Mouse (Mus musculus): Measurements from ENCODE around the gene Gcm1. TPM values are rescaled to one million over a fixed set of nuclear protein-coding genes. Genes with fewer than 3 reads are reported as not detected.

The Gcm1 gene
- polyA plus RNA-seq, 1 experiment from 2014 or later = not detected

DNA sequence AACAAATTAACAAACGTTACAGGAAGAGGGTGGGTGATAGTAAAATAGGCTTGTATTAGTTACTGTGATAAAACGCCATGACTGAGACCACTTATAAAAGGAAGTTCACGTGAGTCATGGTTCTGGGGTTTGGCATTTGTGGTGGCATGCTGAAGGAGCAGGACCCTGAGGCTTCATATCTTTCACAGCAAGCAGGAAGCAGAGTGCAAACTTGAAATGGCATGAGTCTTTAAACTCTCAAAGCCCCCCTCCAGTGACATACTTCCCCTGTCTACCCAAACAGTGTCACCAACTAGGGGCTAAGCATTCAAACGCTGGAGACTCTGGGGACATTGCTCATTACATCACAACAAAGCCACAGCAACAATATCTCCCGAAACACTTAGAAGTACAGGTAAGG, 49.2 kb downstream of the Gcm1 start:
- ATAC-seq (ENCODE audit: low read depth) = no peak
- H3K27ac ChIP-seq (ENCODE audit: low read length) = no peak overlapping the region
- H3K4me1 ChIP-seq (ENCODE audit: control insufficient read depth, low read depth, low read length) = peaks cover 21% of the 10 kb centered on the region
- no peak overlapping the region for H3K4me2 ChIP-seq (ENCODE audit: low read depth, low read length)
- no peaks in the 10 kb centered on the region for H3K27me3 ChIP-seq (ENCODE audit: control insufficient read depth, insufficient read depth, low read depth, low read length)
- no peak overlapping the region for H3K9ac ChIP-seq (ENCODE audit: low read depth, low read length)
- 31% methylated on average over 5 of the region's 5 CpGs for WGBS (ENCODE audit: insufficient replicate concordance)
- no peak overlapping the region for H3K4me3 ChIP-seq (ENCODE audit: low read depth, low read length)
- peaks cover 7% of the 10 kb centered on the region; the same call in 1 of the 2 replicates for H3K9me3 ChIP-seq (replicated peaks; ENCODE audit: control insufficient read depth, low read length)
- peaks cover 73% of the 10 kb centered on the region for H3K36me3 ChIP-seq (ENCODE audit: control insufficient read depth, insufficient read depth)

DNA sequence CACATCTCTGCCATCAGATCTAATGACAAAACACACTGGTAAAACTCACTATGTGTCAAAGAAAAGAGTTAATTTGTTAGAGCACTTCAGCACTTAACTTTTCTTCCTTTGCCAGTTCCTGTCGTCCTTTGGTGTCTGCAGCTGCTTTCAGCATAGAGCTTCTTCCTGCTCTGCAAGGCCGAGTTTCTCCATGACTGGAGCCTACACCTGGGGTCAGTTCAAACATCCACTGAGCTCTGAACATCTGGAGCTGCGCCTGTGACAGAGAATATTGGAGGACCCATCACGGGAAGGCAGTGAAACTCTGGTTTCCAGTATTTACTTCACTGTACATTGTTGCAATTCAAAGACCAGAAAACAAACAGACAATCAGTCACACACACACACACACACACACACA, 49.7 kb downstream of the Gcm1 start:
- Histone ChIP-seq H3K4me1 (ENCODE audit: control insufficient read depth, low read depth, low read length) (peaks cover 26% of the 10 kb centered on the region), H3K27me3 (ENCODE audit: control insufficient read depth, insufficient read depth, low read depth, low read length) (no peaks in the 10 kb centered on the region), H3K9ac (ENCODE audit: low read depth, low read length) (no peak overlapping the region), H3K9me3 (replicated peaks; ENCODE audit: control insufficient read depth, low read length) (peaks cover 7% of the 10 kb centered on the region; the same call in 1 of the 2 replicates), H3K4me3 (ENCODE audit: low read depth, low read length) (no peak overlapping the region), H3K27ac (ENCODE audit: low read length) (no peak overlapping the region; the same call in 1 of the 2 replicates), H3K4me2 (ENCODE audit: low read depth, low read length) (no peak overlapping the region), H3K36me3 (ENCODE audit: control insufficient read depth, insufficient read depth) (peaks cover 68% of the 10 kb centered on the region)
- 27% methylated on average over 4 of the region's 4 CpGs for WGBS (ENCODE audit: insufficient replicate concordance)
- ATAC-seq (ENCODE audit: low read depth) = no peak

GRCm38 (mm10) chr9:78103965-78104560, 52.3 kb downstream of the Gcm1 start:
- Histone ChIP-seq H3K9ac (ENCODE audit: low read depth, low read length) (peak overlapping the region; percentile 100), H3K27me3 (ENCODE audit: control insufficient read depth, insufficient read depth, low read depth, low read length) (no peaks in the 10 kb centered on the region)

DNA sequence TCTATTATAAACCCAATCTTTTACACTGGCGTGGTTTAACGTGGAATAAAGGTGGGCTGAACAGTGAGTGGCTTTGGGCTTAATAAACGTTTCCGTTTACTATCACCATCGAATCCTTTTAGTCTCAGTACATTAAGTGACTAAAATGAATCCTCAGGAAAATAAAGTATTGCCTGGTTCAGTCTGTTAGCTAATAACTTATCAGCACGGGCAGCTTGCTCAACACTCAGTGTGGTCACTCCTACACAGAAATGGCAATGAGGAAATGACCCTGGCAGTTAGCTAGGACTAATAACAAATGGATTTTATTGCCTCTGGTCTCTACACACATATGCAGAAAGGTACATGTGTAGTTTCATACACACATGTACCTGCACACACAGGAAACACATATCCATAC, 53.2 kb downstream of the Gcm1 start:
- Histone ChIP-seq H3K27ac (ENCODE audit: low read length) (peak overlapping the region; percentile 98), H3K9ac (ENCODE audit: low read depth, low read length) (peak overlapping the region; percentile 100), H3K9me3 (replicated peaks; ENCODE audit: control insufficient read depth, low read length) (no peaks in the 10 kb centered on the region), H3K4me1 (ENCODE audit: control insufficient read depth, low read depth, low read length) (peaks cover 41% of the 10 kb centered on the region), H3K36me3 (ENCODE audit: control insufficient read depth, insufficient read depth) (peaks cover 35% of the 10 kb centered on the region), H3K4me3 (ENCODE audit: low read depth, low read length) (peak overlapping the region; percentile 97), H3K27me3 (ENCODE audit: control insufficient read depth, insufficient read depth, low read depth, low read length) (no peaks in the 10 kb centered on the region), H3K4me2 (ENCODE audit: low read depth, low read length) (peak overlapping the region; percentile 95)
- WGBS (ENCODE audit: insufficient replicate concordance) = 12% methylated on average over 6 of the region's 6 CpGs
- peak; percentile 28 for ATAC-seq (ENCODE audit: low read depth)

More at GRCm38 (mm10) chr9:78103965-78104560, 52.3 kb downstream of the Gcm1 start:
- peaks cover 34% of the 10 kb centered on the region for H3K4me1 ChIP-seq (ENCODE audit: control insufficient read depth, low read depth, low read length)
- H3K9me3 ChIP-seq (replicated peaks; ENCODE audit: control insufficient read depth, low read length) = no peaks in the 10 kb centered on the region
- peaks cover 43% of the 10 kb centered on the region for H3K36me3 ChIP-seq (ENCODE audit: control insufficient read depth, insufficient read depth)
- 75% methylated on average over 8 of the region's 8 CpGs for WGBS (ENCODE audit: insufficient replicate concordance)
- peak overlapping the region; percentile 97 for H3K4me3 ChIP-seq (ENCODE audit: low read depth, low read length)
- ATAC-seq (ENCODE audit: low read depth) = no peak
- H3K27ac ChIP-seq (ENCODE audit: low read length) = peak overlapping the region; percentile 98
- peak overlapping the region; percentile 95 for H3K4me2 ChIP-seq (ENCODE audit: low read depth, low read length)

- H3K4me2 ChIP-seq (ENCODE audit: low read depth, low read length) = peak overlapping the region; percentile 95
- peaks cover 30% of the 10 kb centered on the region for H3K36me3 ChIP-seq (ENCODE audit: control insufficient read depth, insufficient read depth)
- peaks cover 43% of the 10 kb centered on the region for H3K4me1 ChIP-seq (ENCODE audit: control insufficient read depth, low read depth, low read length)
- peak; percentile 75 for ATAC-seq (ENCODE audit: low read depth)
- WGBS (ENCODE audit: insufficient replicate concordance) = 16% methylated on average over 6 of the region's 6 CpGs
- no peaks in the 10 kb centered on the region for H3K27me3 ChIP-seq (ENCODE audit: control insufficient read depth, insufficient read depth, low read depth, low read length)
- H3K9ac ChIP-seq (ENCODE audit: low read depth, low read length) = peak overlapping the region; percentile 100
- no peaks in the 10 kb centered on the region for H3K9me3 ChIP-seq (replicated peaks; ENCODE audit: control insufficient read depth, low read length)
- peak overlapping the region; percentile 97 for H3K4me3 ChIP-seq (ENCODE audit: low read depth, low read length)
- H3K27ac ChIP-seq (ENCODE audit: low read length) = peak overlapping the region; percentile 98
Observed at GRCm38 (mm10) chr9:78105501-78105932, 53.8 kb downstream of the Gcm1 start.

GRCm38 (mm10) chr9:78106821-78107220, 55.1 kb downstream of the Gcm1 start:
- Histone ChIP-seq H3K4me2 (ENCODE audit: low read depth, low read length) (peak overlapping the region; percentile 95), H3K27ac (ENCODE audit: low read length) (peak overlapping the region; percentile 98), H3K9me3 (replicated peaks; ENCODE audit: control insufficient read depth, low read length) (no peaks in the 10 kb centered on the region), H3K4me3 (ENCODE audit: low read depth, low read length) (peak overlapping the region; percentile 97), H3K27me3 (ENCODE audit: control insufficient read depth, insufficient read depth, low read depth, low read length) (no peaks in the 10 kb centered on the region), H3K9ac (ENCODE audit: low read depth, low read length) (peak overlapping the region; percentile 100), H3K4me1 (ENCODE audit: control insufficient read depth, low read depth, low read length) (peaks cover 43% of the 10 kb centered on the region), H3K36me3 (ENCODE audit: control insufficient read depth, insufficient read depth) (peaks cover 22% of the 10 kb centered on the region)
- ATAC-seq (ENCODE audit: low read depth) = no peak
- WGBS (ENCODE audit: insufficient replicate concordance) = 56% methylated on average over 4 of the region's 4 CpGs

DNA sequence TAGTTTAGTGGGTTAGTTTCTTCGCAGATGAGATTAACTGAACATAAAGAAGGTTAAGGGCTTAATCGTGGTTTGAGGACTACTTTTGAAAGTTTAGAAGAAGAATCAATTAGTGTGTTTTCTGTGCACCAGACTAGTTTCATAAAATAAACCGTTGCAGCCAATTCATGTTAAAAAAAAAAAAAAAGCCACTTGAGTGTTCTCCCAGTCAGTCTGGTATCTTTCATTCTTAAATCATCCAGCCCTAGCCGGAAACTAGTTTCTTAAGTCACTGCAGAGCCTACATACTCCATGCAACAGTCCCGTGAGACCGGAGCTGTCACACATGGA, 55.8 kb downstream of the Gcm1 start:
- H3K4me1 ChIP-seq (ENCODE audit: control insufficient read depth, low read depth, low read length) = peaks cover 40% of the 10 kb centered on the region

DNA sequence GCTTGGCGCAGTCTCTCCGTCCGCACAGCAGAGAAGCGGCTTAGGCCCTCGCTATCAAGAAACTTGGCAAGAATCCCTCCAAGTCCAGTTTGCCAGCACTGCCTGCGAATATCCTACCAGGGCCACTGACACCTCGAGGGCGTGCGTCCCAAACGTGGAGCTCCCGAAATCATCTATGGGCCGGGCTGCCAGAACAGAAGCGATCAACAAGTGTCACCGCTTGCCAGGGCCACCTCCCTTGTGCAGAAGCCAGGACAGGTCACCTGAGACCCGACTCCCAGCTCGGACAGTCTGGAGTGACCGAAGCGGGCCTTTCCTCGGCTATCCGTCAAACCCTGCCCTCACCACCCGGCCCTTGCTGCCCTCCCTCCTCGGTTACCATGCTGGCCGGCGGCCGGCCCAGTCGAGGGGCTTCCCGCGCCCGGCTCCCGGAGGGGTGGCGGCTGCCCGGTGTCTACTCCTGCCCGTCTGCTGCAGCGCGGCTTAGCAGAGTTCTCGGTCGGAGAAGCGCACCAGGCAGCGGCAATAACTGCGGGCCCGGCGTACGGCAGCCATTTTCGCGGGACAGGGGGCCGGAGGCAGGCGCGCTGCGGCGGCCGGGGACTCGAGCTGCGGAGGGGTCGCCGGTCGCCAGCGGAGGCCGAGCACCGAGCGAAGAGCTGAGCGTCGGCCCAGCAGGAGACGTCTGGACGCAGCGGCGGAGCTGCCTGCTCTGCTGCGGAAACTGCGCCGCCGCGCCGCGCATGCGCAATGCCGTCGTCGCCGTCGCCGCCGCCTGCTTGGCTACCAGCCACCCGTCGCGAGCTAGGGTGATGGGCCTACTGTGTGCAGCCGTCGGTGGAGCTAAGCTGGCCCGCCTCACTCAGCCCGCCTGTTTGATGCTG, 56.4 kb downstream of the Gcm1 start:
- ATAC-seq (ENCODE audit: low read depth) = peak; percentile 76
- no peaks in the 10 kb centered on the region for H3K27me3 ChIP-seq (ENCODE audit: control insufficient read depth, insufficient read depth, low read depth, low read length)
- H3K9me3 ChIP-seq (replicated peaks; ENCODE audit: control insufficient read depth, low read length) = no peaks in the 10 kb centered on the region
- peaks cover 14% of the 10 kb centered on the region for H3K36me3 ChIP-seq (ENCODE audit: control insufficient read depth, insufficient read depth)
- peaks cover 43% of the 10 kb centered on the region for H3K4me1 ChIP-seq (ENCODE audit: control insufficient read depth, low read depth, low read length)
- peak overlapping the region; percentile 100 for H3K9ac ChIP-seq (ENCODE audit: low read depth, low read length)
- H3K4me2 ChIP-seq (ENCODE audit: low read depth, low read length) = peak overlapping the region; percentile 95
- peak overlapping the region; percentile 99 for H3K27ac ChIP-seq (ENCODE audit: low read length)
- H3K4me3 ChIP-seq (ENCODE audit: low read depth, low read length) = peak overlapping the region; percentile 97
- under 1% methylated on average over 88 of the region's 88 CpGs for WGBS (ENCODE audit: insufficient replicate concordance)

More for the DNA sequence above, 55.8 kb downstream of the Gcm1 start:
- peak overlapping the region; percentile 95 for H3K4me2 ChIP-seq (ENCODE audit: low read depth, low read length)
- no peaks in the 10 kb centered on the region for H3K9me3 ChIP-seq (replicated peaks; ENCODE audit: control insufficient read depth, low read length)
- peak overlapping the region; percentile 99 for H3K27ac ChIP-seq (ENCODE audit: low read length)
- H3K27me3 ChIP-seq (ENCODE audit: control insufficient read depth, insufficient read depth, low read depth, low read length) = no peaks in the 10 kb centered on the region
- ATAC-seq (ENCODE audit: low read depth) = no peak
- 7% methylated on average over 6 of the region's 6 CpGs for WGBS (ENCODE audit: insufficient replicate concordance)
- peak overlapping the region; percentile 100 for H3K9ac ChIP-seq (ENCODE audit: low read depth, low read length)
- H3K4me3 ChIP-seq (ENCODE audit: low read depth, low read length) = peak overlapping the region; percentile 97
- H3K36me3 ChIP-seq (ENCODE audit: control insufficient read depth, insufficient read depth) = peaks cover 20% of the 10 kb centered on the region

GRCm38 (mm10) chr9:78108796-78109239, 57.1 kb downstream of the Gcm1 start, which contains the start of the genes Fbxo9 and Ick:
Fbxo9 (minus strand) TSS chr9:78109065.
Ick (plus strand) TSS chr9:78109192.
- peaks cover 40% of the 10 kb centered on the region for H3K4me1 ChIP-seq (ENCODE audit: control insufficient read depth, low read depth, low read length)
- peaks cover 8% of the 10 kb centered on the region for H3K36me3 ChIP-seq (ENCODE audit: control insufficient read depth, insufficient read depth)
- no peaks in the 10 kb centered on the region for H3K9me3 ChIP-seq (replicated peaks; ENCODE audit: control insufficient read depth, low read length)
- WGBS (ENCODE audit: insufficient replicate concordance) = under 1% methylated on average over 20 of the region's 20 CpGs
- peak within 1 kb of the TSS; percentile 99 for H3K27ac ChIP-seq (ENCODE audit: low read length)
- H3K4me2 ChIP-seq (ENCODE audit: low read depth, low read length) = peak within 1 kb of the TSS; percentile 95
- H3K9ac ChIP-seq (ENCODE audit: low read depth, low read length) = peak within 1 kb of the TSS; percentile 100
- ATAC-seq (ENCODE audit: low read depth) = peak; percentile 82
- no peaks in the 10 kb centered on the region for H3K27me3 ChIP-seq (ENCODE audit: control insufficient read depth, insufficient read depth, low read depth, low read length)
- H3K4me3 ChIP-seq (ENCODE audit: low read depth, low read length) = peak within 1 kb of the TSS; percentile 97

All from liver, embryonic 16.5 days (tissue).